Mouse (Mus musculus) megakaryocyte, embryonic 14.5 days (primary cell): ENCODE measurements at regions not wholly inside any gene's neighbourhood (a gene's known extent, or its start where the extent isn't known, plus 50 kb on each side); places are given as distances from the start of the nearest gene placed in this dataset.

Source experiments
- FLI1 ChIP-seq: IDR thresholded peaks from 2 replicates; pipeline ENCODE4 v1.6.1; 2012; ENCODE audit warnings: low read length, inconsistent platforms, mixed read lengths
- GATA1 ChIP-seq: IDR thresholded peaks from 3 replicates; pipeline ENCODE4 v1.6.1; 2012; ENCODE audit warnings: mixed read lengths, low read length, inconsistent platforms, borderline replicate concordance

- TF ChIP-seq GATA1 (no peak), FLI1 (no peak)
Observed at GRCm38 (mm10) chr8:126696346-126697010, 102.7 kb upstream of the Irf2bp2 start.
